Mouse (Mus musculus) c-Kit-negative CD71-positive TER-119-positive erythroid progenitor cells, embryonic 14.5 days (primary cell): ENCODE results near the gene Mcm2.

Source experiments
- DNase-seq: peaks from one replicate; pipeline ENCODE4 v3.0.0-alpha.2; 2013; ENCODE audit warnings: low read depth, low spot score

The Mcm2 gene

GRCm38 (mm10) chr6:88926870-88927269 is 28.3 kb upstream of the Mcm2 start:
- DNase-seq, result no peak

GRCm38 (mm10) chr6:88925640-88926205 is 27.1 kb upstream of the Mcm2 start:
- DNase-seq, result no peak

- no peak for DNase-seq
Observed at GRCm38 (mm10) chr6:88924502-88925275, 26.1 kb upstream of the Mcm2 start.

GRCm38 (mm10) chr6:88918802-88919201 is 20.2 kb upstream of the Mcm2 start:
- no peak for DNase-seq

- DNase-seq, result peak; percentile 83
Observed at GRCm38 (mm10) chr6:88916153-88916552, 17.6 kb upstream of the Mcm2 start.

- DNase-seq, result peak; percentile 92
Observed at GRCm38 (mm10) chr6:88915510-88915909, 16.9 kb upstream of the Mcm2 start.

- no peak for DNase-seq
Observed at GRCm38 (mm10) chr6:88914799-88915198, 16.2 kb upstream of the Mcm2 start.

- no peak for DNase-seq
Observed at GRCm38 (mm10) chr6:88913440-88913839, 14.9 kb upstream of the Mcm2 start.

GRCm38 (mm10) chr6:88913022-88913421 is 14.4 kb upstream of the Mcm2 start:
- DNase-seq, result no peak

- no peak for DNase-seq
Observed at GRCm38 (mm10) chr6:88909151-88909550, 10.6 kb upstream of the Mcm2 start.

GRCm38 (mm10) chr6:88906369-88907108 is 8.0 kb upstream of the Mcm2 start:
- peak; percentile 83 for DNase-seq

- no peak for DNase-seq
Observed at GRCm38 (mm10) chr6:88905042-88905441, 6.5 kb upstream of the Mcm2 start.

GRCm38 (mm10) chr6:88904456-88904974 is 5.9 kb upstream of the Mcm2 start:
- DNase-seq, result no peak

- no peak for DNase-seq
Observed at GRCm38 (mm10) chr6:88903708-88904107, 5.1 kb upstream of the Mcm2 start.

- peak; percentile 92 for DNase-seq
Observed at GRCm38 (mm10) chr6:88901947-88902820, 3.6 kb upstream of the Mcm2 start, which contains the start of gene Tpra1. Gene Tpra1, plus strand, starts transcription at chr6:88902251.

GRCm38 (mm10) chr6:88901471-88901870 is 2.9 kb upstream of the Mcm2 start:
- no peak for DNase-seq

- no peak for DNase-seq
Observed at GRCm38 (mm10) chr6:88899628-88900027, 1.0 kb upstream of the Mcm2 start.

GRCm38 (mm10) chr6:88899086-88899485 is 506 bp upstream of the Mcm2 start:
- DNase-seq, result no peak

GRCm38 (mm10) chr6:88897246-88897645 is 1.3 kb downstream of the Mcm2 start:
- no peak for DNase-seq

- DNase-seq, result no peak
Observed at GRCm38 (mm10) chr6:88895943-88896342, 2.6 kb downstream of the Mcm2 start.

GRCm38 (mm10) chr6:88893559-88893958 is 5.0 kb downstream of the Mcm2 start:
- no peak for DNase-seq
